Mouse (Mus musculus) ES-Bruce4 (cell line): ENCODE measurements around the gene Gm47841.

Source experiments
- EP300 ChIP-seq: IDR thresholded peaks from 2 replicates; pipeline ENCODE4 v1.6.1; 2011; ENCODE audit warnings: low read depth, low read length; ENCODE audit not compliant: insufficient read depth
- POLR2A ChIP-seq: IDR thresholded peaks from one replicate; pipeline ENCODE4 v1.8.1; 2011; ENCODE audit warnings: low read length; ENCODE audit not compliant: insufficient read depth

- TF ChIP-seq POLR2A (no peak), EP300 (no peak)
Measured at GRCm38 (mm10) chr15:101039651-101040050, 7.5 kb downstream of the Gm47841 start.
